Mouse (Mus musculus) erythroblast, embryonic 14.5 days (primary cell): ENCODE results near the gene Tssc4. TPM values are rescaled to one million over a fixed set of nuclear protein-coding genes. Genes with fewer than 3 reads are reported as not detected.
A peak's percentile ranks its signal among the peaks of the same experiment; 100 is the strongest.

Source experiments
- H3K27me3 ChIP-seq: 2 replicates; pipeline ENCODE4 v1.6.1; 2012; ENCODE audit warnings: inconsistent platforms; ENCODE audit not compliant: control insufficient read depth
- H3K36me3 ChIP-seq: 2 replicates; pipeline ENCODE4 v1.6.1; 2012; ENCODE audit warnings: mild to moderate bottlenecking, inconsistent platforms; ENCODE audit not compliant: control insufficient read depth
- H3K4me1 ChIP-seq: 2 replicates; pipeline ENCODE4 v1.6.1; 2012; ENCODE audit warnings: inconsistent platforms; ENCODE audit not compliant: control insufficient read depth
- H3K4me3 ChIP-seq: replicated peaks from 2 replicates; pipeline ENCODE3; 2012; ENCODE audit warnings: moderate library complexity, mild to moderate bottlenecking, inconsistent platforms
- H3K9me3 ChIP-seq: 2 replicates; pipeline ENCODE4 v1.6.1; 2012; ENCODE audit warnings: low read length, inconsistent platforms, mixed read lengths; ENCODE audit not compliant: control insufficient read depth
- GATA1 ChIP-seq: IDR thresholded peaks from 2 replicates; pipeline ENCODE4 v1.6.1; 2012; ENCODE audit warnings: low read length, inconsistent platforms, mixed read lengths
- TAL1 ChIP-seq: IDR thresholded peaks from 3 replicates; pipeline ENCODE4 v1.6.1; 2012; ENCODE audit warnings: low read length, inconsistent platforms, mixed read lengths
- polyA plus RNA-seq: library from polyadenylated mRNA; stranded (reverse); fragments of >175 nt; gene quantifications from 2 replicates; pipeline ENCODE4 v1.2.3, GENCODE M21; 2012

Gene Tssc4
- polyA plus RNA-seq, 1 experiment, result 23.4 TPM

DNA sequence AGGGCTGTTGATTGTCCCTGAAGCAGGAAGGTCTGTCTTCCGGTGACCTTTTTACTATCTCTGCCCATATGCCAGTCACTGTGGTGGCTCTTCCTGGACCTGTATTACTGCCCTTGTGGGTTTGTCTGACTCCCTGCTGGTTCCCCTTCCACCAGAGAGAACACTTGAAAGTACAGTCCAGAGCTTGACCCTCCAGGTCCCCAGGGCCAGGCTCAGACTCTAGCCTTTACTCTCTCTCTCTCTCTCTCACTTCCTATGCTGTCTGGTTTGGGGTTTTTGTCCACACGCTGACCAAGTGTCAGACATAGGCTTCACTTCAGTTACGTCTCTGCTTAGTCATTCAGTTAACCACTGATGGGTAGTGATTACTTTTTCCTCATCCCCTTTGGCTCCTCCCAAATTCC is 26.1 kb upstream of the Tssc4 start:
- H3K4me3 ChIP-seq, result no peak overlapping the region
- no peaks in the 10 kb centered on the region for H3K27me3 ChIP-seq
- H3K36me3 ChIP-seq, result no peaks in the 10 kb centered on the region
- peaks cover 4% of the 10 kb centered on the region for H3K9me3 ChIP-seq
- no peaks in the 10 kb centered on the region; the same call in 1 of the 2 replicates for H3K4me1 ChIP-seq
- TF ChIP-seq GATA1 (no peak), TAL1 (no peak)

DNA sequence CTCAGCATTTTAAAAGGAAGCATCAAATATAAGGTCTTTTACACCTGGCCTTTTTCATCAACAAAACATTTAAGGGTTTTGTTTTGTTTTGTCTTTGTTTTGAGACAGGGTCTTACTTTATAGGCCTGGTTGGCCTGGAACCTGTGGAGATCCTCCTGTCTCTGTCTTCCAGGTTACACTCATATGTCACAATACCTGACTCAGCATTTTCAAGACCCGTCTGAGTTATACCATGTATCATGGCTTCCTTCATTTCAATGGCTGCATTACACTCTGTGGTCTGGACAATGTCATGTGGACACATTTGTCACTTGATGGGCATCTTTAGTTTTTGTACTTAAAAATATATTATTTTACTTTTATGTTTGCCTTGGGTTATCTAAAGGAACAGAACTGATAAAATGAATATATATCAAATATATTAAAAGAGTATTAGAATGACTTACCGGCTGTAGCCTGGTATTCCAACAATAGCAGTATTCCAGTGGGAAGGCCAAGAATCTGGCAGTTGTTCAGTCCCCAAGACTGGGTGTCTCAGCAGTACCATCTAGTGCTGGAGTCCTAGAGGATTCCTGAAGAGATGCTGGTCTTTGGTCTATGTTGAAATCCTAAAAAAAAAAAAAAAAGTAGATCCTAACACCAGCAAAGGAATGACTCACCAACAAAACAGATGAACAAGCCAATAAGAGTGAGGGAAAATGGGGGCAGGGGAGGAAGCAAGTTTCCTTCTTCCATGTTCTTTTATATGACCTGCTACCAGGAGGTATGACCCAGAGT is 24.8 kb upstream of the Tssc4 start:
- TF ChIP-seq TAL1 (no peak), GATA1 (no peak)
- no peaks in the 10 kb centered on the region for H3K36me3 ChIP-seq
- no peaks in the 10 kb centered on the region for H3K27me3 ChIP-seq
- H3K4me1 ChIP-seq, result no peaks in the 10 kb centered on the region; the same call in 1 of the 2 replicates
- H3K4me3 ChIP-seq, result no peak overlapping the region
- H3K9me3 ChIP-seq, result peaks cover 4% of the 10 kb centered on the region

DNA sequence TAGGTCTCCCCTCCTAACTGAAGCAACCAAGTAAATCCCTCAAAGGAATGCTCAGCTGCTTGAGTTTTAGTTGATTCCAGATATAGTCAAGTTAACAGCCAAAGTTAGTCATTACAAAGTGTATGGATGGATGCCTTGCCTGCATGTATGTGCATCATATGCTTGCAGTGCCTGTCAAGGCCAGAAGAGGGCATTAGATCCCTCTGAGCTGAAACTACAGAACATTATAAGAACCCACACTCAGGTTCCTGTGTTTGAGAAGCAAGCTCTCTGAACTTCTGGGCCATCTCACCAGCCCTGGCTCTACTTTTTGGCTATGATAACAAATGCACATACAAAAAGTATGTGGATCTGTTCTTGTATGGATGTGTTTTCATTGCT is 24.2 kb upstream of the Tssc4 start:
- Histone ChIP-seq H3K4me1 (no peaks in the 10 kb centered on the region; the same call in 1 of the 2 replicates), H3K4me3 (no peak overlapping the region), H3K27me3 (no peaks in the 10 kb centered on the region), H3K9me3 (peaks cover 4% of the 10 kb centered on the region), H3K36me3 (no peaks in the 10 kb centered on the region)
- no peak for TF ChIP-seq TAL1
- TF ChIP-seq GATA1, result no peak

DNA sequence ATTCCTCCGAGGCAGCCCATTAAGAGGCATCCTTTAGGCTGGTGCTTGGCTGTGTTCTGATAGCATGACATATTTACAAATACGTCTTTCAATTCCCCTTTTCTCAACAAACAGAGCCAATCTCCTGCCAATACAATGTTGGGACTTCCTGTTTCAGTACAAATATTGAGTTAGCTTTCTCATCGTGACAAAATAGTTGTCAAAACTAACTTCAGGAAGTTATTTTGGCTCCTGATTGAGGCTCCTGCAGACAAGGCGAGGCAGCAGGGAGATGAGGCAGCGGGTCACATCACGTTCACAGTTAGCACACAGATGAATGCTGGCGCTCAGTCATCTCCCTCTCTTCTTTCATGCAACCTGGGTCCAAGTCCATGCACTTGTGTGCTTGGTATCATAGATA is 22.7 kb upstream of the Tssc4 start:
- Histone ChIP-seq H3K4me3 (no peak overlapping the region), H3K36me3 (no peaks in the 10 kb centered on the region), H3K9me3 (peaks cover 4% of the 10 kb centered on the region), H3K27me3 (no peaks in the 10 kb centered on the region), H3K4me1 (peaks cover 4% of the 10 kb centered on the region; the same call in 1 of the 2 replicates)
- no peak for TF ChIP-seq GATA1
- TF ChIP-seq TAL1, result no peak

DNA sequence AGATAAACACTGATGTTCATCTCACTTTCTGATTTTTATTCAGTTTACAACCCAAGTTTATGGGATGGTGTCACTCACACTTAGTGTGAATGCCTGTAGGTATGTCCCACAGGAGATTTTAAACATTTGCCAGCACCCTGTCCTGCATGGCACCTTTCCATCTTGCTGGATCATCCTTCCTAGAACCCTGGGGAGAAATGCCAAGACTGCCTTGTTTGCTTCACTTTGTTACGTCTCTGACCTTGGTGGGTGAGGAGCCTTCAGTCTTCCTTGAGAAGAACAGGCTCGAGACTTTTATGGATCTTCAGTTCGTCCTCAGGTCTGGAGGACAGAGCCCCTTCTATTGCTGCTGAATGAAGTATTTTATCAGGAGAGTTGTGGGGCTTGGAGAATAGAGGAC is 19.7 kb upstream of the Tssc4 start:
- H3K36me3 ChIP-seq, result no peaks in the 10 kb centered on the region
- H3K4me3 ChIP-seq, result no peak overlapping the region
- H3K27me3 ChIP-seq, result no peaks in the 10 kb centered on the region
- peaks cover 32% of the 10 kb centered on the region for H3K4me1 ChIP-seq
- TF ChIP-seq TAL1 (no peak), GATA1 (no peak)
- peaks cover 4% of the 10 kb centered on the region for H3K9me3 ChIP-seq

DNA sequence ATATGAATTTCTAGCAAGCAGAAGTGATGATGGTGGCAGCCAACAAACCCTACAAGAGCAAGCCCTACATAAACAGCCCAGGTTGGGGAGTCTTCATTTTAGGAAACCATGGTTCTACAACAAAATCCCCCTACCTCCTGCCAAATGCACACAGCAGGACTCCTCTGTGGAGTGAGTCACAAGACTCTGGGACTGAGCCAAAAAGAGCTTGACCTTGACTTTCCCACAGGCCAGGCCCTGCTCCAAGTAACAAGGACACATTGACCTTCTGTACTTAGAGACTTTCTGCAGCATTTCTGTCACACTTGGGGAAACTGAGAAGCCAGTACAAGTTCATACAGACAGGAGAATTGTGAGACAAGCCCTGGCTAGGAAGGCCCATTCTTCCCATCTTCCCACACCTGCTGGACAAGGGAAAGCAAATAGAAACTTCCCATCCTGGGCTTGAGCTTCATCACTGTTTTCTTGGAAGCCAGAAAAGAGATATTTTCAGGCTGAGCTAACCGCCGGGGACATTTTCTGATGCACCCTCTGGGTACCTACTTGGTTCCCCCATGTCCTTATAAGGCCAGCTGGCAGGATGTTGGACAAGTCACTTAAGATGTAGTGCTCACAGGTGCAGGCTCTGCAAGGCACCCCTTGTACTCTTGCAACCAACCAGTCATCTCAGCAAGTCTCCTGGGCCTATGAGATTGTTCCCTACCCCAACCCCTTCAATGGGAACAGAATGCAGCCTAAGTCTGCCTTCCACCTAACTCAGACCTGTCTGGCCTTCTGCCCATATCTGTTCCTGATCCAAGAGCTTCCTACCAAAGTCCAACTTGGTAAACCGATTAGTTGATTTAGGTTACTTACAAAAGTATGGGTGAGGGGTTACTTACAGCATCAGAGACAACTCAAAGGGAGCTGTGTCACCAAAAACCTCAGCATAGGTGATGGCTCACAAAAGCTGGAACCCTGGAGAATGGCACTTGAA is 18.9 kb upstream of the Tssc4 start:
- no peak overlapping the region for H3K4me3 ChIP-seq
- no peaks in the 10 kb centered on the region; the same call in 1 of the 2 replicates for H3K36me3 ChIP-seq
- H3K9me3 ChIP-seq, result no peaks in the 10 kb centered on the region
- no peaks in the 10 kb centered on the region for H3K27me3 ChIP-seq
- peaks cover 40% of the 10 kb centered on the region for H3K4me1 ChIP-seq
- TF ChIP-seq GATA1, result no peak
- TF ChIP-seq TAL1, result no peak

DNA sequence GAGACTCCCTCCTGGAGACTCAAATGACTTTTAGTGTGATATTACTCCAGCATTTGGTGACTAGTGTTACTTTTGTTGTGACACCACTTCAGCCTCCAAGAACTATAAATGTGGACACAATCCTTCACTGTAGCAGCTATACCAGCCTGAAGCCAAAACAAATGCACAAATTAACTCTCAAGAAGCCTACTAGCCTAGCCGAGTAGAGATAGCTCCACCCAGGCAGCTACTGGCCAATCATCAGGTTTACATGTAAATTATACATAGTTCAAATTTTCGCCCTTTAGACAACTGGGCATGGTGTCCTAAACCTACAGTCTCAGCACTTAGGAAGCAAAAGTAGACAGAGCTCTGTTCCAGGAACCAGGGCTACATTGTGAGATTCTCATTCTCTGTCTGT is 17.7 kb upstream of the Tssc4 start:
- Histone ChIP-seq H3K36me3 (peaks cover 4% of the 10 kb centered on the region), H3K27me3 (no peaks in the 10 kb centered on the region), H3K9me3 (no peaks in the 10 kb centered on the region), H3K4me1 (peaks cover 52% of the 10 kb centered on the region), H3K4me3 (no peak overlapping the region)
- TF ChIP-seq TAL1 (no peak), GATA1 (no peak)

DNA sequence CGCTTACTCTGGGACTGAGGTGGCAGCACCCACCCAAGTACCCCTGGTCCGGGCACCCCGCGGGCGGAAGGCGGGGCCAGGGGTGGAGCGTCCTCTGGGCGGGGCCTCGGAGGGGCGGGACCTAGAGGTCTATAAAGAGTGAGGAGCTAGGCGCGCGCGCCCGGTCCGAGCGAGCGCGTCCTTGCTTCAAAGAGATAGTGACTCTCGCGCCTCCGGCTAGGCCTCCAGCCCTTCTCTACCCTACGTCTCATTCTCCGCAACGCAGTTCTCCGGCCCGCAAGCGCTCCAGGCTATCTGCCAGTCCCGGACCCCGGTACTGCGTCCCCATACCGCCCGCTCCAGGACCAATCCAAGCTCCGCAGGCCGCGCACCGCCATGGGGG is 16.4 kb upstream of the Tssc4 start, which contains the start of gene Cd81:
Gene Cd81, plus strand, starts transcription at position 114 of the 382 bp plus-strand sequence.
- H3K4me3 ChIP-seq, result peak within 1 kb of the TSS; percentile 67
- no peaks in the 10 kb centered on the region for H3K27me3 ChIP-seq
- H3K4me1 ChIP-seq, result peaks cover 65% of the 10 kb centered on the region
- TF ChIP-seq TAL1, result no peak
- no peak for TF ChIP-seq GATA1
- no peaks in the 10 kb centered on the region for H3K9me3 ChIP-seq
- H3K36me3 ChIP-seq, result peaks cover 6% of the 10 kb centered on the region
